Mouse (Mus musculus) heart, postnatal 0 days (tissue): ENCODE data around the gene 1190002N15Rik. TPM values are rescaled to one million over a fixed set of nuclear protein-coding genes. Genes with fewer than 3 reads are reported as not detected.

Experiments
- ATAC-seq: fragments of 200-750 bp; cut with Nextera tagmentation; 2 replicates; pipeline ENCODE4 v1.8.0; 2017; ENCODE audit warnings: low read depth, moderate number of reproducible peaks, moderate library complexity; ENCODE audit not compliant: insufficient read depth
- DNase-seq: peaks from one replicate; pipeline ENCODE4 v3.0.0-alpha.2; 2016; ENCODE audit warnings: low spot score
- H3K27ac ChIP-seq: fragments of 300-500 bp; sonication (generic); 2 replicates; pipeline ENCODE4 v1.5.1; 2014; ENCODE audit warnings: low read depth, mild to moderate bottlenecking
- H3K27me3 ChIP-seq: fragments of 300-500 bp; sonication (generic); 2 replicates; pipeline ENCODE4 v1.6.1; 2014; ENCODE audit warnings: low read length, mixed read lengths; ENCODE audit not compliant: control insufficient read depth, insufficient read depth
- H3K36me3 ChIP-seq: fragments of 300-500 bp; sonication (generic); replicated peaks from 2 replicates; pipeline ENCODE4 v1.6.1; 2014; ENCODE audit warnings: low read length, mixed read lengths; ENCODE audit not compliant: control insufficient read depth, insufficient read depth
- H3K4me1 ChIP-seq: fragments of 300-500 bp; sonication (generic); 2 replicates; pipeline ENCODE4 v1.6.1; 2014; ENCODE audit warnings: antibody characterized with exemption; ENCODE audit not compliant: control insufficient read depth, insufficient read depth
- H3K4me2 ChIP-seq: fragments of 300-500 bp; sonication (generic); 2 replicates; pipeline ENCODE4 v1.6.1; 2014; ENCODE audit warnings: low read depth, mild to moderate bottlenecking, low read length, moderate library complexity
- H3K4me3 ChIP-seq: fragments of 300-500 bp; sonication (generic); 2 replicates; pipeline ENCODE4 v1.5.1; 2014; ENCODE audit warnings: low read depth, low read length
- H3K9ac ChIP-seq: fragments of 300-500 bp; sonication (generic); replicated peaks from 2 replicates; pipeline ENCODE4 v1.6.1; 2014; ENCODE audit warnings: low read depth, low read length, mixed read lengths
- H3K9me3 ChIP-seq: fragments of 300-500 bp; sonication (generic); replicated peaks from 2 replicates; pipeline ENCODE4 v1.6.1; 2016; ENCODE audit warnings: low read length; ENCODE audit not compliant: control insufficient read depth
- CTCF ChIP-seq: IDR thresholded peaks from 2 replicates; pipeline ENCODE4 v1.5.1; 2016; ENCODE audit warnings: antibody characterized with exemption, control low read depth, low read depth
- EP300 ChIP-seq: IDR thresholded peaks from 2 replicates; pipeline ENCODE4 v1.6.1; 2016; ENCODE audit warnings: antibody characterized with exemption, low read depth
- WGBS: fragments of 180-500 bp; shearing (Covaris S2); extraction: QIAGEN DNeasy Blood & Tissue Kit; methylation state at CpG from one replicate; pipeline ENCODE4 v1.1.7; 2014; 5-methylcytosine and 5-hydroxymethylcytosine counted together
- polyA plus RNA-seq: library from polyadenylated mRNA; unstranded; fragments of >200 nt; fragmentation: Nextera tagmentation; extraction: Ambion mirVana; gene quantifications from 2 replicates; pipeline ENCODE4 v1.2.1, GENCODE M21; 2015
- total RNA-seq: library from RNA; depleted of rRNA; stranded (reverse); fragments of >200 nt; gene quantifications from 2 replicates; pipeline ENCODE4 v1.2.3, GENCODE M21; 2014; ENCODE audit warnings: low replicate concordance

1190002N15Rik gene
- total and polyA plus RNA-seq, 2 experiments from 2014 or later: 10.8 to 52.0 TPM

GRCm38 (mm10) chr9:94543881-94544280, 6.0 kb upstream of the 1190002N15Rik start:
- no peak overlapping the region for H3K4me2 ChIP-seq
- no peak overlapping the region for H3K27ac ChIP-seq
- H3K9ac ChIP-seq: no peak overlapping the region
- no peak for DNase-seq
- TF ChIP-seq CTCF (no peak), EP300 (no peak)
- no peaks in the 10 kb centered on the region for H3K9me3 ChIP-seq
- H3K4me3 ChIP-seq: no peak overlapping the region
- 89% methylated on average over 4 of the region's 4 CpGs for WGBS
- ATAC-seq: no peak
- no peaks in the 10 kb centered on the region for H3K36me3 ChIP-seq
- H3K27me3 ChIP-seq: no peaks in the 10 kb centered on the region
- H3K4me1 ChIP-seq: peaks cover 9% of the 10 kb centered on the region; the same call in 1 of the 2 replicates

GRCm38 (mm10) chr9:94540343-94541095, 2.6 kb upstream of the 1190002N15Rik start:
- H3K27me3 ChIP-seq: no peaks in the 10 kb centered on the region
- DNase-seq: no peak
- peak overlapping the region; percentile 62; the same call in 1 of the 2 replicates for H3K4me3 ChIP-seq
- TF ChIP-seq CTCF (no peak), EP300 (no peak)
- H3K4me1 ChIP-seq: peaks cover 9% of the 10 kb centered on the region; the same call in 1 of the 2 replicates
- no peak overlapping the region for H3K9ac ChIP-seq
- H3K4me2 ChIP-seq: no peak overlapping the region; the same call in 1 of the 2 replicates
- ATAC-seq: no peak
- WGBS: 43% methylated on average over 10 of the region's 10 CpGs
- no peak overlapping the region for H3K27ac ChIP-seq
- no peaks in the 10 kb centered on the region for H3K36me3 ChIP-seq
- no peaks in the 10 kb centered on the region for H3K9me3 ChIP-seq

- peak overlapping the region; percentile 62 for H3K4me3 ChIP-seq
- H3K27ac ChIP-seq: peak overlapping the region; percentile 99; the same call in 1 of the 2 replicates
- TF ChIP-seq EP300 (no peak), CTCF (no peak)
- no peak for ATAC-seq
- H3K9me3 ChIP-seq: no peaks in the 10 kb centered on the region
- H3K4me1 ChIP-seq: peaks cover 9% of the 10 kb centered on the region; the same call in 1 of the 2 replicates
- H3K36me3 ChIP-seq: no peaks in the 10 kb centered on the region
- H3K4me2 ChIP-seq: peak overlapping the region; percentile 95
- no peaks in the 10 kb centered on the region for H3K27me3 ChIP-seq
- H3K9ac ChIP-seq: peak overlapping the region; percentile 88
- no peak for DNase-seq
- WGBS: 33% methylated on average over 8 of the region's 8 CpGs
These were observed 1.5 kb upstream of the 1190002N15Rik start for GRCm38 (mm10) chr9:94539346-94539865.

- ATAC-seq: peak; percentile 17
- Histone ChIP-seq H3K9me3 (no peaks in the 10 kb centered on the region), H3K27ac (peak overlapping the region; percentile 99), H3K4me3 (peak overlapping the region; percentile 62), H3K27me3 (no peaks in the 10 kb centered on the region), H3K9ac (peak overlapping the region; percentile 88), H3K36me3 (no peaks in the 10 kb centered on the region), H3K4me1 (peaks cover 12% of the 10 kb centered on the region), H3K4me2 (peak overlapping the region; percentile 95)
- under 1% methylated on average over 22 of the region's 22 CpGs for WGBS
- no peak for DNase-seq
- TF ChIP-seq EP300 (no peak), CTCF (no peak)
These were observed 902 bp upstream of the 1190002N15Rik start for GRCm38 (mm10) chr9:94538823-94539143.

- Histone ChIP-seq H3K4me1 (peaks cover 19% of the 10 kb centered on the region), H3K36me3 (no peaks in the 10 kb centered on the region), H3K9ac (peak overlapping the region; percentile 88), H3K4me3 (peak overlapping the region; percentile 62), H3K27me3 (no peaks in the 10 kb centered on the region), H3K4me2 (peak overlapping the region; percentile 95), H3K27ac (peak overlapping the region; percentile 99), H3K9me3 (no peaks in the 10 kb centered on the region)
- ATAC-seq (peak; percentile 31), DNase-seq (peak; percentile 70)
- TF ChIP-seq CTCF: peak; percentile 42
- no peak for TF ChIP-seq EP300
- WGBS: under 1% methylated on average over 93 of the region's 103 CpGs
These were observed 597 bp downstream of the 1190002N15Rik start for GRCm38 (mm10) chr9:94537051-94537917.
